Mouse (Mus musculus) testis, postnatal 14 days (tissue): ENCODE data around the gene Sema3g.

Experiments
- DNase-seq: peaks from one replicate; pipeline ENCODE4 v3.0.0; 2021; ENCODE audit warnings: low spot score

Sema3g gene

GRCm38 (mm10) chr14:31195968-31196367 lies 21.7 kb upstream of the Sema3g start:
- no peak for DNase-seq

DNA sequence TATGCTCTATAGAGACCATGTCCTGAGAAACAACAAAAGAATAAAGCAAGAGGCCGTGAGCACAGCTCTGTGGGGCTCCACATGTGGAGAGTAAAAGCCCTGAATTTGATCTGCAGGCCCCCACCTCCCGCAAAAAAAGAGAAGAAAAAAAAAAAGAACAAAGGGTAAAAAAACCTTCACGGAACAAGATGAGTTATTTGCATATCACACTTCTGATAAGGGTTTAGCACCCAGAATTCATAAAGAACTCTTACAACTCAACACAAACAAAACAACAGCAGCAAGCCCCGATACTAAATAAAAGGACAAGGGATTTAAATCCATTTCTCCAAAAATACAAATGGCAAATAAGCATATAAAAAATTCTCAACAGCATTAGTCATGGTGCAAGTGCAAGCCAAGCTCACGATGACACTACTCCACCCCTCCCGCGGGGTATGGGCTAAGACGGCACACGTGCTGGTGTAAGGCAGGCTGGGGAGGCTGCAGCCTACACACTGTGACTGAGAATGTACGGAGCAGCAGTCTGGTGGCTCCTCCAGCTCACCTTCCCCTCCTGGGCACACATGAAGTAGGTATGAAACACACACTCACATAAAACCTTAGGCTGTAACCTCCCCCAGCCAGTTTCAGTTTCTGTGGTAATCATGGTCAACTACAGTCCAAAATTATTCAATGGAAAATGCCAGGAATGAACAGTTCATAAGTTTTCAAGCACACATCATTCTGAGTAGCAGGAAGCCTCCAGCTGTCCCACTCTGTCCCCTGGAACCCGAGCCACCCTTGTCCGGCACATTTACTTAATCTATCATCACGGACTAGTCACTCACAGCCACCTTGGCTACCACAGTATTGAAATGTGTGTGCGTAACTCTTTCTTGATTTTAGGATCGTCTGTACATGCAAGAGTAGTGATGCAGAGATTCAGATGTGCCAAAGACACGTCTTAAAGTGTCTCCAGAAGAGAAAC lies 19.8 kb upstream of the Sema3g start:
- no peak for DNase-seq

DNA sequence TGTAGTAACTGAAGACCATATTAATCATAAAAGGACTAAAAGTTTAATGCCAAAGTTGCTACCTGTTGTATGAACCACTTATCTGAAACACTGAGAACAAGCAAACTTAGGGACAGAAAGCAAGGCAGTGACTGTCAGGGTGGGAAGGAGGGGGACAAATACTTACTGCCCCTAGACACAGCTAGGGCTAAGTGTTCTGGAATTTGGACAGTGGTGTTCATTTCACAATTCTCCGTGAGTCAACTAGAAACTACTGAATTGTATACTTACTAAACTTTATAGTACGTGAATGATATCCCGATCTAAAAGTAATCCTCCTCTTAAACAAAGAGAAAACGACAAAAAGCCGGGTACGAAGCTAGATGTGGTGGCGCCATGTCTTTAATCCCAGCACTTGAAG lies 18.1 kb upstream of the Sema3g start:
- no peak for DNase-seq

- DNase-seq: no peak
Observed at GRCm38 (mm10) chr14:31200038-31200437, 17.6 kb upstream of the Sema3g start.

DNA sequence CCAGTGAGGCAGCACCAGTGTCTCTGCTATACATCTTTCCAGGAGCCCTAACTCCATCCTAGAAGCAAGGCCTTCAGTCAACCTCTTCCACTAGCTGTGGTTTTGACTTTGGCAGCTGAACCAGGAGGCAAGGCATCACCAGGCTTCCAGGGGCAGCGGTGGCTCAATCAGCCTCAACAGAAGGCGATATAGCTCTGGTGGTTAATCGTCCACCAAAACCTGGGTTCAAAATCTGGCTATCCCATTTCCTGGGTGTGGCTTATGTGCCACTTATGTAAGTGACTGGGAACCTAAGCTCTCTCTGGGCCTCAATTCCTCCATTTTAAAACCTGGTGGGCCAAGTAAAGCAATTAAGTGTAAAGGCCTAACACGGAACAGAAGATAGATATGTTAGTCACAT lies 12.8 kb upstream of the Sema3g start:
- no peak for DNase-seq

DNA sequence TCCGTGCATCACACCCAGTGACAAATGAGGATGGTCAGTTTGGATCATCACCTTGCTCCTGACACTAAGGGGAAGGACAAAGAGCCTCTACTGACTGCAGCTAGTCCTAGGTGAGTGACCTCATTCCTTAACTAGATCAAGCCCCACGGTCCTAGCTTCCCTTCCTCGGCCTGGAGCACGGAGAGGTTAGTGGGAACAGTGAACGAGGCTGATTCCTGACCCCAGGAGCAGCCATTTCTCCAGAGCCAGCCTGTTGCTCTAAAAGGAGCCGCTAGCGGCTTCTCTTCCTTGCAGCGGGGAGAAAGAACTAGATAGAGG lies 12.5 kb upstream of the Sema3g start:
- no peak for DNase-seq

- DNase-seq: peak; percentile 60
Observed at GRCm38 (mm10) chr14:31205562-31206467, 11.8 kb upstream of the Sema3g start.

- peak; percentile 94 for DNase-seq
Observed at GRCm38 (mm10) chr14:31206472-31206981, 11.1 kb upstream of the Sema3g start.

DNA sequence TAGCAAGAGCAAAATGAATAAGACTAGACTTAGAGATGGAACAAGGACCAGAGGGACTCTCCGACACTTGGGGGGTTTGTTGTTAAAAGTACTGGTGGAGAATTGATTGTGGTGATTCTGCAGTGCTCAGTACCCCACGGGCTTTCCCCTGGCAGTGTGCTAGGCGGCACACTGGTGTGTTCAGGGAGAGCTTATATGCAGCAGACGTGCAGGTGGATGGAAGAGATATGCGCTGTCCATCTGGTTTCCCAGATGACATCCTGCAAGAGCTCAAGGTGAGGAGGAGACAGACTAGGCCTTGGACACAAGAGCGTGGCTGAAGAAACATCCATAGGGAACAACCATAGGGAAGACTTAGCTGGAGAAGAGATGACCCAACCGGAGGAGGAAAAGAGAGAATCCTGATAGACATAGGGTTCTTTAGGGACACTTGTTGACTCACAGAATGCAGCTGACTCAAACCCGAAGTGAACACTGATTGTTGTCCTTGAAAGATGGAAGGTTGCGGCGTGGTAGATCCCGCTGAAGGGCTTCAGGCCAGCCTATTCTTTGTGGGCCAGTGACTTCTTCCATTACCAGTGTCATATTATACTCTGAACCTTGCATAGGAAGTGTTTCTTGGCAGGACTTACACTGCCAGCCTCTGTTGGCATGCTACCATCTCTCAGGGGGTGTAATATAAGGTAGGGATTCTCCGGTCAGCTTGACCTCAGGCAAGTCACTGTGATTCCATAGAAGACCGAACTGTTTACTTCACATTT lies 10.4 kb upstream of the Sema3g start:
- no peak for DNase-seq

DNA sequence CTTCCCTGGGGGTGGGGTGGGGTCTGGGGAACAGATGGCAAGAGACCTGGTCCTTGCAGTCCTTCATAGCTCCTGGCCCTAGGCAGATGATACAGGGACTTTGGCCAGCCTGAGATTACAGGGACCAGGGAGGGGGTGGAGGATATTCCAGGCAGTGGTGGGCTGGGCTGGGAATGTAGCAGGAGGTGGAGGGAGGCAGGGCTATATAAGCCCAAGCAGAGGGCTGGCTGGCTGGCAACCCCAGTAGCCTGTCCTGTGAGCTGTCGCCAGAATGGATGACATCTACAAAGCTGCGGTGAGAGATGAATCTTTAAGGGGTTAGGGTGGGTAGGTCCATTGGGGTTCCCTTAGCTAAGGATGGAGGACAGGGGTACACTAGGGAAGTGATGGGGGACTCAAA lies 9.6 kb upstream of the Sema3g start, which contains the start of gene Tnnc1:
Gene Tnnc1 (plus strand): TSS at position 229 of the 400 bp plus-strand sequence.
- no peak for DNase-seq

DNA sequence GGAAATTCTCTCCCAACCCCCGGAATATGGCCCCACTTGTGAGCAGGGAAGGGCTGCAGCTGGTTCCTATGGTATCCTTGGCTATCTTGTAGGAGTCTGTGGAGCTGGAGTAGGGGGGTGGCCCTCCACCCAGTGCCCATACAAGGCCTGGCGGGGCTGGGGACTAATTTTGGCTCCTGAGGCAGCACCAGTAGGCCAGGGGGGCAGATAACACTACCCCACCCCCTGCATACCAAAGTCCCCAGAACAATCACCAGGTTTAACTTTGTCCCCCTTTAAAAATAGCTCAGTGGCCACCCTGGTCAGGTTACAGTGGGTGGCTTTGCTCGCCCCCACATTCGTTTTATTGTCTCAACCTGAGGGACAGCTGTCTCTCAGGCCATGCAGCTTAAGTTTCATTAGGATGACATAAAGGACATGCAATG lies 8.5 kb upstream of the Sema3g start:
- DNase-seq: no peak

- DNase-seq: no peak
Observed at GRCm38 (mm10) chr14:31211854-31212253, 5.8 kb upstream of the Sema3g start.

DNA sequence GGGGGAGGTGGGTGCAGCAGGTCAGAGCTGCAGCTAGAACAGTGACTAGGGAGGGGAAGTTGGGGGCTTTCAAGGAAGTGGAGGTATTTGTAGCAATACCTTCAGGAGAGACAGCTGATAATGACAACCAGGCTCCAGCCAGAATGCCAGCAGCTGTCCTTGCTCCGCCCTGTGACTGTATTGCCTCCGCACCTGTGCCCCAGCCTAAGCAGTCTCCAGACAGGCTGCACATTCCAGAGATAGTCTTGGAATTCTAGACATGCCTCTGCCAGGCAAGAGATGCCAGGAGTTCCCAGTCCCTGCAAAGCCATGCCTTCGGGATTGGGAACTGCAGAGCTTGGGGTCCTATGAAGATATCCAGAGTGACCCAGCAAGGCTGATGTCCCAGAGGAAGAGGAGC lies 5.2 kb upstream of the Sema3g start:
- no peak for DNase-seq

GRCm38 (mm10) chr14:31213868-31214267 lies 3.8 kb upstream of the Sema3g start:
- DNase-seq: no peak

- DNase-seq: no peak
Observed at GRCm38 (mm10) chr14:31214684-31215083, 3.0 kb upstream of the Sema3g start.

DNA sequence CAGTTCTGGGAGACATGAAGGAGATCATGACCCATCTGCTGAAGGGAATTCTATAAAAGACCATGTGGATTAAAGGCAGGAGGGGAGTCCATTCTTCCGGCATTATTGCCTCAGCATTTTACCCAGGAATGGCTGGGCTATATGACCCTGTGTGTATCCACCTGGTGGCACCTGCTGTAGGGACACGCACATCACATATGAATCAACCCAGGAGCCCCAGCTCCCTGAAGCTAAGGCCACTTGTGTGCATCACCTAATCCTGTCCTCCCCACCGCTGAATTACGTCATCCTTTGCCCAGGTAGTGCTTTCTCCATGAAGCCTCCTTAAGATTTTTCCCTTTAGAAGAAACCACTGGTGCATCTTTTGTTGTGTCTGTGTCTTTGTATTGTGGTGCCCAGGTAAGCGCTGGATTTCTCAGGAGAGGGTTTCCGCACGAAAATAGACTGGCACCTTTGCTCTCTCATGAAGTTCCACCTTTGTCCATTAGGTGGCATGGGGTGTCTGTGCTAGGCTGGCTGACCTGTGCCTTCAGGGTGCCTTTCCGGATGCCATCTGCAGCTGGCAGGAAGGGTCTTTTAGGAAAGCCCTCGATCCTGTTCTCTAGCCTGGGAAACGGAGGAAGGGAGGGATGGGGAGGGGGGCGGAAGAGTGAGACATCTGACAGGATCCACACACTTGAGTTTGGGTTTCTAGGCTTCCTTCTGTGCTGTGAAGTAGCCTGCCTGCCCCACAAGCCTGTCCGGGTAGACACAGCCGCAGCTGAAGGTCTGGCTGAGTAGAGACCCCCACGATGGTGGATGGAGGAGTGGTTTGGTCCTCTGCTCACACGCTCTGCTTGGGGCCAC lies 2.3 kb upstream of the Sema3g start:
- no peak for DNase-seq

DNA sequence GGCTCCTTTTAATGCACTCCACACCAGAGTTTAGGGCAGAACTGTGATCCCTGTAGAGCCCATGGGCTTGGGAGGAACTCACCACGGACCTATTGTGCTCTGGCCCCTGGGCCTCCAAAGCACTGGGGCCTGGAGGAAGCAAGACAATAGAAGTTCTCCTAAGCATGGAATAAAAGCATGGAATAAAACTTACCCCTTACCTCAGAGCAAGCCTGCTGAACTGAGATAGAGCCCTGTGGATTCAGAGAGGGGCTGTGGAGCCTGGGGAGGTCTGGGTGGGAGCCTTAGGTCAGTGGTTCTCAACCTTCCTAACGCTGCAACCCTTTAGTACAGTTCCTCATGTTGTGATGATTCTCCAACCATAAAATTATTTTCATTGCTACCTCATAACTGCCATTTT lies 814 bp upstream of the Sema3g start, which contains the start of gene Nisch:
Gene Nisch (minus strand): TSS at position 101 of the 400 bp plus-strand sequence.
- no peak for DNase-seq

DNA sequence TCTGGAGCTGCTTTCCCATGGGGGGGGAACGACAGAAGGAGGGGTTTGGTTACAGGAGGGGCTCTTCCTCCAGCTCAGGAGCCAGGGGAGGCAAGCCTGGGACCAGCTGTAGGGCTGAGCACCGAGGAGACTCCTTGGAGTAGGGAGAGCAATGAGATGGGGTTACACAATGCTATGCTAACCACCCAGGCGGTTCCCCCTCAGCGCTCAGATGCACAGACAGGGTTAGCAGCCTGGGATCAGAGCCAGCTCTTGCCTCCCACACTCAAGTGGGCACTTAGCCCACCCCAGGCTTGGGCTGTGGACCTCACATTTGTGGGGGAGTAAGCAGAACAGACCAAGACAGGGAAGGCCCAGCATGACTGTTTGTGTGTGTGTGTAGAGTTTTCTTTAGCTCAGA lies 9.3 kb downstream of the Sema3g start:
- peak; percentile 71 for DNase-seq

DNA sequence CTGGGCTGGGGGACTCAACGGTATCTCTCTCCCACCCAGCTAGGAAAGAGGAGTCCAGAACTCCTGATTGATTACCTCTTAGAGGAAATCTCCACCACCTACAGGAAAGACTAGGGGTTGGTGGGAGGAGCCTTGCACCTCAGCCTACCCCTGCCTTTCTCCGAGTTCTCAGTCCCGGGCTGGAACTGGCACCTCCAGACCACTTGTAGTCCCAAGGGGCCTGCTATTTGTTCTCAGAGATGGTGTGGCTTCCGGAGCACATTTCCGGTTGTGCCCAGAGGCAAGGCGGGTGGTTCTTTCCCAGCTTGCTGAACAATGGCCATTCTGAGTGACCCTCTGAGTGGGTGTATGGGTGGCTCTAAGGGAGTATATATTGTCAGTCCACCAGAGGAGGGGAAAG lies 10.6 kb downstream of the Sema3g start:
- no peak for DNase-seq

GRCm38 (mm10) chr14:31230442-31230841 lies 12.8 kb downstream of the Sema3g start:
- no peak for DNase-seq
